Mouse (Mus musculus) stomach, embryonic 16.5 days (tissue): ENCODE measurements around the gene Shisa5. TPM values are rescaled to one million over a fixed set of nuclear protein-coding genes. Genes with fewer than 3 reads are reported as not detected.

Experiments used
- ATAC-seq: fragments of 200-750 bp; cut with Nextera tagmentation; 2 replicates; pipeline ENCODE4 v1.8.0; 2017; ENCODE audit warnings: moderate number of reproducible peaks, moderate TSS enrichment; ENCODE audit not compliant: insufficient read depth, low FRiP score
- H3K27ac ChIP-seq: fragments of 300-500 bp; sonication (generic); 2 replicates; pipeline ENCODE4 v1.5.1; 2014; ENCODE audit warnings: low read length
- H3K27me3 ChIP-seq: fragments of 300-500 bp; sonication (generic); 2 replicates; pipeline ENCODE4 v1.6.1; 2014; ENCODE audit warnings: low read length, control low read depth, mixed read lengths; ENCODE audit not compliant: control insufficient read depth, insufficient read depth
- H3K36me3 ChIP-seq: fragments of 300-500 bp; sonication (generic); 2 replicates; pipeline ENCODE4 v1.6.1; 2014; ENCODE audit warnings: low read length; ENCODE audit not compliant: control insufficient read depth, insufficient read depth
- H3K4me1 ChIP-seq: fragments of 300-500 bp; sonication (generic); 2 replicates; pipeline ENCODE4 v1.6.1; 2014; ENCODE audit warnings: low read length, control low read depth, mixed read lengths; ENCODE audit not compliant: control insufficient read depth, insufficient read depth
- H3K4me2 ChIP-seq: fragments of 300-500 bp; sonication (generic); 2 replicates; pipeline ENCODE4 v1.6.1; 2014; ENCODE audit warnings: low read depth, low read length, mixed read lengths
- H3K4me3 ChIP-seq: fragments of 300-500 bp; sonication (generic); replicated peaks from 2 replicates; pipeline ENCODE4 v1.5.1; 2014; ENCODE audit warnings: mild to moderate bottlenecking, low read length
- H3K9ac ChIP-seq: fragments of 300-500 bp; sonication (generic); 2 replicates; pipeline ENCODE4 v1.6.1; 2014; ENCODE audit warnings: low read length
- H3K9me3 ChIP-seq: fragments of 300-500 bp; sonication (generic); replicated peaks from 2 replicates; pipeline ENCODE4 v1.6.1; 2016; ENCODE audit warnings: low read length, control low read depth; ENCODE audit not compliant: control insufficient read depth
- WGBS: fragments of 180-500 bp; shearing (Covaris S2); extraction: QIAGEN DNeasy Blood & Tissue Kit; methylation state at CpG from one replicate; pipeline ENCODE4 v1.1.7; 2014; 5-methylcytosine and 5-hydroxymethylcytosine counted together
- polyA plus RNA-seq: library from polyadenylated mRNA; unstranded; fragments of >200 nt; fragmentation: Nextera tagmentation; extraction: Ambion mirVana; gene quantifications from 2 replicates; pipeline ENCODE4 v1.2.1, GENCODE M21; 2015

Shisa5 gene
- polyA plus RNA-seq, 1 experiment from 2014 or later, result 132 TPM

DNA sequence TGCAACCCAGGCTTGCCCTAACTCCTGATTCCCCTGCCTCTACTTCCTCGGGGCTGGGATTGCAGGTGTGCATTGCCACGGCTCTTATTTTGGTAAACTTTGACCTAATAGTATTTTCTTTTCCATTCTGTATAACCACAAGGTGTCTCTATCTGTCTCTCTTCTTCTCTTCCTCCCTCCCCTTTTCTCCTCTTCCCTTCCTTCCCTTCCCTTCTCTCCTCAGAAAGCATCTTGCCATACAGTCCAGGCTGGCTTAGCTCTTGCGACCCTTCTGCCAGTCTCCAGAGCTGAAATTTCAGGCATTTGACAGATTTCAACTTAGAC, 12.3 kb downstream of the Shisa5 start:
- Histone ChIP-seq H3K36me3 (no peaks in the 10 kb centered on the region), H3K4me1 (peaks cover 10% of the 10 kb centered on the region), H3K27me3 (no peaks in the 10 kb centered on the region), H3K4me3 (no peak overlapping the region), H3K4me2 (no peak overlapping the region), H3K9ac (no peak overlapping the region), H3K27ac (no peak overlapping the region), H3K9me3 (no peaks in the 10 kb centered on the region)
- ATAC-seq, result no peak
- WGBS, result 72% methylated on average over 3 of the region's 3 CpGs

DNA sequence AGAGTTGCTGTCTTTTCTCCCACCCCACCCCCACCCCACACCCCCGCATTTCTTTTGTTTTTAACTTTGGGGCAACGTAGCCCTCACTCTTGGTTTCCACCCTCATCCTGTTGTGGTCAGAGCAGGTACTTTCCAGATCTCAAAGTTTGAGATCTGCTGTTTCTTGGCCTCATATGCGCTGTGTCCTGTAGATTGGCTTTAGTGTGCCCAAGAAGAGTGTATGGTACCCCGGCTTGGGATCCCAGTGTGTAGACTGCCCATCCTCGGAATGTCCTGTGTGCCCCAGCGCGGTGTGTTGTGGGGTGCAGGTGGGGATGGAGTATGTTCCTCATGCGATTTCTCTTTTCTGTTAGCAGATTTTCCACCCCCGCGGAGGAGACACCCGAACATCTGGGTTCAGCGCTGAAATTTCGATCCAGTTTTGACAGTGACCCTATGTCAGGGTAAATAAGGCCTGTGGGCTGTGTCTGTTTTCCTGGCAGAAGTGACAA, 12.7 kb downstream of the Shisa5 start:
- H3K9ac ChIP-seq, result no peak overlapping the region
- H3K4me2 ChIP-seq, result no peak overlapping the region
- no peak for ATAC-seq
- WGBS, result 91% methylated on average over 13 of the region's 13 CpGs
- no peaks in the 10 kb centered on the region for H3K9me3 ChIP-seq
- H3K27ac ChIP-seq, result no peak overlapping the region
- no peaks in the 10 kb centered on the region for H3K27me3 ChIP-seq
- H3K4me3 ChIP-seq, result no peak overlapping the region
- H3K4me1 ChIP-seq, result peaks cover 10% of the 10 kb centered on the region
- no peaks in the 10 kb centered on the region; the same call in 1 of the 2 replicates for H3K36me3 ChIP-seq

DNA sequence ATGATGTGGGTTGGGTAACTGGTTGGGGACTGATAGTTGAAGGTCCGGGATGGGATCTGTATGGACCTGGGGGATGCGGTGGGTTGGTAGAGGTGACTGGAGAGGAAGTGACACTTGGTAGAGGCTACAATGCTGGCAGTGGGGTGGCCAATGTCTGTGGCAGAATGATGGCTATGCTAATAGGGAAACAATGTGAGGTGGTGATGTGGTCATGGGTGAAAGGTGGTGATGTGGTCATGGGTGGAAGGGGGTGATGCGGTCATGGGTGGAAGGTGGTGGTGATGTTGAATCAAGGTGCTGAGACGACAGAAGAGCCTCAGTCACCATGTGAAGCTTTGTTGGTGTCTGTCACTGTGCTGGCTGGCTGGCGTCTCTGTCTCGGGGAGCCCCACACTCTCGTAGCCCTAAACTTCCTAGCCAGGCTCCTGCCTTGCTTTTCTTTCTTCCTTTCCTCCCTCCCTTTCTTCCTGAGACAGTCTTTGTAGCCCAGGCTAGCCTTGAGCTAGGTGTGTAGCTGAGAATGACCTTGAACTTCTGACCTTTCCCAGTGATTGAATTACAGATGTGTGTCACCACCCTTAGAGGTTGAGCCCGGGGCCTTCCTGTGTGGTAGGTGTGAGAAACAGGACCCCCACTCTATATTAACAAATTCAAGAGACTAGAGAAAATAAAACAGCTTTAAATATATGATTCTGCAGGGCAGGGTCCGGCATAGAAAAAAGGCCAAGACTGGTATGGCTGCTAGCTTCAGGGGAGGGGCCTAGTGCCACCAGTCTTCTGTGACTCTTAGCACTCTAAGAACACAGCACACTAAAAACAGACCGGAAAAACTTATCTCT, 13.5 kb downstream of the Shisa5 start:
- no peak overlapping the region for H3K9ac ChIP-seq
- 88% methylated on average over 10 of the region's 10 CpGs for WGBS
- no peaks in the 10 kb centered on the region for H3K9me3 ChIP-seq
- H3K27ac ChIP-seq, result no peak overlapping the region
- no peaks in the 10 kb centered on the region for H3K27me3 ChIP-seq
- H3K4me3 ChIP-seq, result no peak overlapping the region
- no peak overlapping the region for H3K4me2 ChIP-seq
- peaks cover 10% of the 10 kb centered on the region for H3K4me1 ChIP-seq
- no peak for ATAC-seq
- no peaks in the 10 kb centered on the region; the same call in 1 of the 2 replicates for H3K36me3 ChIP-seq

DNA sequence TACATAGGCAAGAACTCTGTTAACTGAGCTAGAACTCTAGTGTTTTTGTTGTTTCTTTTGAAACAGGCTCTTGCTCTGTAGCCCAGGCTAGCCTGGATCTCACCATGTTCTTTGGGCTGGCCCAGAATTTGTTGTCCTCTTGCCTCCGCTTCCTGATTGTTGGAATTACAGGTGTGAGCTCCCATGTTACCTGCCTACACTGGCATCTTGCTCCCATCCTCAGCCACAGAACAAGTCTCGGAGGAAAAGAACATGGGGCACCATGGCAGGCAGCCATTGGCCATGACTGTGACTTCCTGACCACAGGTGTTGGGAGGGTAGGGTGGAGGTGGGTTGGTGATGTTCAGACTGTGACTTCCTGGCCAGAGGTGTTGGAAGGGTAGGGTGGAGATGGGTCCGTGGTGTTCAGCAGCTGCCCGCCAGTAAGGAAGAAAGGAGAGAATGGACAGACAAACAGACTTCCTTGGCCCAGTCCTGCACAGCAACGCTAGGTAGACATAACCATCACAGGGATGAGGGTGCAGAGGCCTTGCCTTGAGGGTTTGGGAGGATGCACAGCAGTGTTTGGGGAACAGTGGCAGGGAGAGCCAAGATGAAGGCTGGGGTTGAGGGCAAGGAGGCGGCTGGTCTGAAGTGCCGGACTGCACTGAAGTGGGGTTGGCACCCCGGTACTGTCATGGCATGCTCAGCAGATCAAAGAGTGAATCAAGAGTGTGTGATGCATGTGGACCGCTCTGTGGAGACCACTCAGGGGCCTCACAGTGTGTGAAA, 14.3 kb downstream of the Shisa5 start:
- H3K4me2 ChIP-seq, result no peak overlapping the region
- H3K4me3 ChIP-seq, result no peak overlapping the region
- H3K4me1 ChIP-seq, result peaks cover 10% of the 10 kb centered on the region
- H3K27me3 ChIP-seq, result no peaks in the 10 kb centered on the region
- H3K36me3 ChIP-seq, result no peaks in the 10 kb centered on the region; the same call in 1 of the 2 replicates
- H3K27ac ChIP-seq, result no peak overlapping the region
- H3K9me3 ChIP-seq, result no peaks in the 10 kb centered on the region
- no peak overlapping the region for H3K9ac ChIP-seq
- WGBS, result 92% methylated on average over 9 of the region's 9 CpGs
- no peak for ATAC-seq

DNA sequence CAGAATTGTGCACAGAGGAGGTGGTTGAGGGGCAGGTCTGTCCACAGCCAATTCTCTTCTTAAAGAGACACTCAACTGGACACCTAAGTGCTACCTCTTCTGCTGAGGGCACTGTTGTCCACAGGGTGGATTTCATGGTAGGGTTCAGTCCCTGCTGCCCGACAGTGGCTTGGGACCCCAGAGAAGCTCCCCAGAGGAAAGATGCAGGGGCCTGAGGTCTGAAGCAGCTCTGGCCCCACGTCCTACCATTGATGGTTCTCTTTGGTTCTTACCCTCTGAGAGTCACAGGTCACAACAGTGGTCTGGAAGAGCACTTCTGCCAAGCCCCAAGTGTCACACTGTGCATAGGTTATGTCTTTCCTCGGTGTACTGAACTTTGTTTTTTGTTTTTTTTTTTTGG, 15.0 kb downstream of the Shisa5 start:
- H3K27me3 ChIP-seq, result no peaks in the 10 kb centered on the region
- no peak overlapping the region for H3K4me3 ChIP-seq
- H3K4me2 ChIP-seq, result no peak overlapping the region
- peaks cover 10% of the 10 kb centered on the region for H3K4me1 ChIP-seq
- no peak overlapping the region for H3K9ac ChIP-seq
- no peaks in the 10 kb centered on the region for H3K9me3 ChIP-seq
- no peak overlapping the region for H3K27ac ChIP-seq
- WGBS, result 81% methylated on average over 3 of the region's 3 CpGs
- ATAC-seq, result no peak
- H3K36me3 ChIP-seq, result no peaks in the 10 kb centered on the region; the same call in 1 of the 2 replicates

DNA sequence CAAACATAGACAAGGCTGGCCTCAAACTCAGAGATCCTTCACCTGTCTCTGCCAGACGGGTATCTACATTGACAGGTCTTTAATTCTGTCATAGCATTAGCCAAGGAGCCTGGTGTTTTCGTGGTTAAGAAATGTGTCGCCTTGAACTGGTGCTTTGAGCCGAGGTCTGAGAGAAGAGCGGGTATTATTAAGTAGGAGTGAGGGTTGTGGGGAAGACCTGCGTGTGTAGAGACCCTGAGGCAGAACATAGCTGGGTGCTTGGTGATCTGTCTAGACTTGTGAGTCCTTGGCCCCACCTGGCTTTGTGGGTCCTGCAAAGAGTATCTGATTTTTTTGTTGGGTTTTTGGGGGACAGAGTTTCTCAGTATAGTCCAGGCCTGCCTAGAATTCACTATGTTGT, 15.5 kb downstream of the Shisa5 start:
- no peaks in the 10 kb centered on the region for H3K9me3 ChIP-seq
- WGBS, result 73% methylated on average over 6 of the region's 6 CpGs
- 0 out of 2 replicates have a peak overlapping the region, but pooled peaks have one; percentile 81 for H3K27ac ChIP-seq
- no peaks in the 10 kb centered on the region for H3K27me3 ChIP-seq
- no peak for ATAC-seq
- H3K4me1 ChIP-seq, result peaks cover 14% of the 10 kb centered on the region
- H3K4me2 ChIP-seq, result no peak overlapping the region
- no peak overlapping the region for H3K4me3 ChIP-seq
- no peaks in the 10 kb centered on the region; the same call in 1 of the 2 replicates for H3K36me3 ChIP-seq
- no peak overlapping the region for H3K9ac ChIP-seq

DNA sequence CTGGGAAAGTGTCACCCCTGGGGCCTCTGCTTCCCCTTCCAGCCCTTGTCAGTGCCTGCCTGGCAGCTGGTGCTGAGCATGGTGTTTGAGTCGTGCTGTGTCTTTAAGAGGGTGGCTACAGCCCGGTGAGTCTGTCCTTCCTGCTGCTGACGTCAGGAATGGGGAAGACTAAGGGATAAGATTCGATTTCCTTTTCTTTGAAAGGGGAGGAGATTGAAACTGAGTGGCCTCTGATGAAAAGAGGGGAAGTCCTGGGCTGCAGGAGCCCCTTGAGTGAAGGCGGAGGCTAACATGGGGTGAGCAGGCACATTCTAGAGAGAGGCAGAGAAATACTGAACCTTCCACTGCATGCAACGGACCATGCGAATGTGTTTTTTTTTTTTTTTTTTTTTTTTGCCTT, 16.3 kb downstream of the Shisa5 start:
- Histone ChIP-seq H3K4me3 (peak overlapping the region; percentile 34), H3K4me1 (peaks cover 17% of the 10 kb centered on the region), H3K27ac (peak overlapping the region; percentile 81), H3K4me2 (peak overlapping the region; percentile 54), H3K27me3 (no peaks in the 10 kb centered on the region), H3K9ac (peak overlapping the region; percentile 70), H3K36me3 (no peaks in the 10 kb centered on the region; the same call in 1 of the 2 replicates), H3K9me3 (no peaks in the 10 kb centered on the region)
- peak; percentile 78 for ATAC-seq
- WGBS, result 4% methylated on average over 7 of the region's 7 CpGs

DNA sequence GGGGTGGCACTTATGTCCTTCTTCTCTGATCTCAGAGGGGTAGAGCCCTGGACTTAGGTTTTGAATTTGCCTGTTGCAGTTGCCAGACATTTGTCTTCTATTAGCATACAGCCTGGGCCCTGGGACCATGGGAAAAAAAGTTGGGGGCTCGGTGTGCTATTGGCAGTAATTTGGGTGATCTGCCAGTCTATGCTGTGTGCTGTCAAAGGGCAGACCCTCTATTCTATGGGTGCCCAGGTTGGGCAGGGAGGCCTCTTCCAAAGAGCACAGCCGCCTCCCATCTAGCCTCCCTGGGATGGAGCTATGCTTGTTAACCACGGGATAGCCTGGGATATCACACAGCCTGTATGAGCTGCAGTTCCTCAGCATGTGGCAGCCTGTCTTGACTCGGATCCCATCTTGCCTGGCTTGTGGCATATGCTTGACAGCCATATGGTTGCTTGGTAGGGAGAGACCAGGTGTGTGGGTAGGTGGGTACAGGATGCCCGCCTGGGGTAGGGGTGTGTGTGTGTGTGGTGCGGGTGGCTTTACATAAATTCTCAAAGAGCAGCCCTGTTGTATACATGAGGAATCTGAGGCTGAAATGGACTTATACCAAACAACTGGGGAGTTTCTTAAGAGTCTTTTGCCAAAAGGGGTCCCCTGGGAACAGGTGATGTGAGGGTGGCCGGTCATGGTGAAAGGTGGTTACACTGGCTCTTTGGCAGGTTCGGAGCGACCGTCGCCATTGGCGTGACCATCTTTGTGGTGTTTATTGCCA, 17.1 kb downstream of the Shisa5 start:
- Histone ChIP-seq H3K36me3 (no peaks in the 10 kb centered on the region; the same call in 1 of the 2 replicates), H3K4me1 (peaks cover 20% of the 10 kb centered on the region), H3K9ac (peak overlapping the region; percentile 70; the same call in 1 of the 2 replicates), H3K4me3 (peak overlapping the region; percentile 34), H3K27me3 (no peaks in the 10 kb centered on the region), H3K4me2 (peak overlapping the region; percentile 54), H3K9me3 (no peaks in the 10 kb centered on the region), H3K27ac (peak overlapping the region; percentile 81)
- no peak for ATAC-seq
- WGBS, result 93% methylated on average over 12 of the region's 12 CpGs
